27 mouse cellular contexts compared by ENCODE assay signal in the genomic region with DNA sequence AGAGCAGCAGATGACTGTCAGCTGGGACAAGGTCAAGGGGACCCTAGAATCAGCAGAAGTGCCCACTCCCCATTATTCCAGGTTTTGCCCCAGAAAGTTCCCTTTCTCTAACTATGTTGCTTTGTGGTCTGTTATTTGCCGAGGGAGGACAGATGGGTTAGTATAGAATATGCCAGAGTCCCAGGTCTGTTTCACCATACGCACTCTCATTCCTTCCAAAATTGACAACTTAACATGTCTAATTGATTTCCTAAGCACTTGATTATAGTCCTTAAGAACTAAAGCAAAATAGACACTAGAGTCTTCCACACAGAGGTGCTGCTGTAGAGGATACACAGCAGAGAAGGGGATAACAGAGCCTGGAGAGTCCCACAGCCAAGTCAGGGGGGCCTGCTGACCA.
DNase-seq lines count a peak whose midpoint lies in the region; ATAC-seq and TF ChIP-seq lines count a peak whose summit lies in the region.
"Had no signal": no experiment of that assay in that cellular context is flagged by ENCODE, and none has a peak within 500 bp of the region (broad histone marks: within the 10 kb centered on the region; RNA-seq: fewer than 3 reads in every experiment).

No protein-coding gene starts in this region.

- 0 out of 2 replicates have a peak, but pooled peaks cover 6% of the 10 kb centered on the region for H3K27me3 ChIP-seq in forebrain, embryonic 13.5 days
- H3K27me3 ChIP-seq in forebrain, embryonic 12.5 days, result peaks cover 8% of the 10 kb centered on the region; the same call in 1 of the 2 replicates
- H3K27me3 ChIP-seq in heart, embryonic 12.5 days (replicated peaks), result no peaks in the 10 kb centered on the region
- no peaks in the 10 kb centered on the region for H3K27me3 ChIP-seq in heart, postnatal 0 days (ENCODE audit: control insufficient read depth, insufficient read depth, low read length)
- H3K27me3 ChIP-seq in forebrain, postnatal 0 days (ENCODE audit: insufficient read depth, low read length), result no peaks in the 10 kb centered on the region
- H3K27me3 ChIP-seq: CH12.LX; hindbrain, embryonic 13.5 days; kidney, embryonic 15.5 days; megakaryocyte, embryonic 14.5 days; midbrain, embryonic 12.5 days; neural tube, embryonic 12.5 days had no signal

- no peak overlapping the region for H3K9ac ChIP-seq in forebrain, embryonic 13.5 days
- H3K9ac ChIP-seq in forebrain, embryonic 12.5 days, result no peak overlapping the region
- H3K9ac ChIP-seq in heart, embryonic 12.5 days, result no peak overlapping the region
- no peak overlapping the region for H3K9ac ChIP-seq in heart, postnatal 0 days (replicated peaks; ENCODE audit: low read depth, low read length)
- no peak overlapping the region for H3K9ac ChIP-seq in forebrain, postnatal 0 days
- H3K9ac ChIP-seq: hindbrain, embryonic 13.5 days; kidney, embryonic 15.5 days; liver, embryonic 14.5 days; midbrain, embryonic 12.5 days; neural tube, embryonic 12.5 days had no signal

- no peak for TF ChIP-seq CTCF in heart, postnatal 0 days (IDR thresholded peaks at IDR 0.05; ENCODE audit: low read depth)
- no peak for TF ChIP-seq CTCF in forebrain, postnatal 0 days (IDR thresholded peaks at IDR 0.05; ENCODE audit: low read depth)

- no peak overlapping the region for H3K4me2 ChIP-seq in forebrain, embryonic 13.5 days
- H3K4me2 ChIP-seq in forebrain, embryonic 12.5 days, result no peak overlapping the region
- H3K4me2 ChIP-seq in heart, embryonic 12.5 days, result peak overlapping the region; percentile 32
- H3K4me2 ChIP-seq in heart, postnatal 0 days (ENCODE audit: low read depth, low read length), result 0 out of 2 replicates have a peak overlapping the region, but pooled peaks have one; percentile 19
- H3K4me2 ChIP-seq in forebrain, postnatal 0 days (ENCODE audit: low read depth), result no peak overlapping the region
- H3K4me2 ChIP-seq: hindbrain, embryonic 13.5 days; kidney, embryonic 15.5 days; midbrain, embryonic 12.5 days; neural tube, embryonic 12.5 days had no signal

- no peak for DNase-seq in heart, adult 8-10 months (ENCODE audit: low spot score)
- no peak for DNase-seq in heart, postnatal 0 days (ENCODE audit: low spot score)
- no peak for DNase-seq in heart, postnatal 4 days
- DNase-seq in forebrain, postnatal 0 days, result no peak
- DNase-seq: adrenal gland, adult 2 months; cerebellum, adult 9-10 months; cerebellum, postnatal 36 days; gastrocnemius, postnatal 10 days; kidney, adult 18-20 months; kidney, postnatal 25 days; liver; lung, adult 2 months; right cerebral cortex, adult 18-20 months; spleen, adult 18-20 months; thymus, postnatal 14 days had no signal

- H3K36me3 ChIP-seq in forebrain, embryonic 13.5 days (ENCODE audit: poor library complexity, severe bottlenecking), result no peaks in the 10 kb centered on the region
- H3K36me3 ChIP-seq in forebrain, embryonic 12.5 days (replicated peaks), result no peaks in the 10 kb centered on the region
- H3K36me3 ChIP-seq in heart, embryonic 12.5 days, result no peaks in the 10 kb centered on the region
- no peaks in the 10 kb centered on the region for H3K36me3 ChIP-seq in heart, postnatal 0 days (replicated peaks; ENCODE audit: control insufficient read depth, insufficient read depth, low read length)
- H3K36me3 ChIP-seq in forebrain, postnatal 0 days (ENCODE audit: insufficient read depth), result no peaks in the 10 kb centered on the region
- H3K36me3 ChIP-seq: hindbrain, embryonic 13.5 days; kidney, embryonic 15.5 days; midbrain, embryonic 12.5 days; neural tube, embryonic 12.5 days had no signal

- 70% methylated on average over 2 of the region's 2 CpGs for WGBS in forebrain, embryonic 13.5 days
- WGBS in forebrain, embryonic 12.5 days, result 79% methylated on average over 2 of the region's 2 CpGs
- WGBS in heart, embryonic 12.5 days, result 57% methylated on average over 2 of the region's 2 CpGs
- WGBS in heart, postnatal 0 days, result 57% methylated on average over 2 of the region's 2 CpGs
- 44% methylated on average over 2 of the region's 2 CpGs for WGBS in forebrain, postnatal 0 days

- H3K4me1 ChIP-seq in forebrain, embryonic 13.5 days, result peaks cover 12% of the 10 kb centered on the region; the same call in 1 of the 2 replicates
- H3K4me1 ChIP-seq in forebrain, embryonic 12.5 days, result no peaks in the 10 kb centered on the region
- H3K4me1 ChIP-seq in heart, embryonic 12.5 days (replicated peaks), result peaks cover 18% of the 10 kb centered on the region
- 0 out of 2 replicates have a peak, but pooled peaks cover 3% of the 10 kb centered on the region for H3K4me1 ChIP-seq in heart, postnatal 0 days (ENCODE audit: control insufficient read depth, insufficient read depth)
- 0 out of 2 replicates have a peak, but pooled peaks cover 7% of the 10 kb centered on the region for H3K4me1 ChIP-seq in forebrain, postnatal 0 days (ENCODE audit: insufficient read depth)
- H3K4me1 ChIP-seq: hindbrain, embryonic 13.5 days; kidney, embryonic 15.5 days; megakaryocyte, embryonic 14.5 days; midbrain, embryonic 12.5 days; neural tube, embryonic 12.5 days had no signal

- ATAC-seq in forebrain, embryonic 13.5 days, result peak; percentile 33; the same call in 1 of the 2 replicates
- no peak for ATAC-seq in forebrain, embryonic 12.5 days (ENCODE audit: low FRiP score)
- ATAC-seq in heart, embryonic 12.5 days (ENCODE audit: insufficient number of reproducible peaks, low FRiP score), result no peak
- no peak for ATAC-seq in heart, postnatal 0 days (ENCODE audit: insufficient read depth, low read depth)
- no peak for ATAC-seq in forebrain, postnatal 0 days
- ATAC-seq: activated CD4-positive, CD25-positive, alpha-beta regulatory T cell, adult 4 months had no signal

- H3K27ac ChIP-seq in forebrain, embryonic 13.5 days, result no peak overlapping the region
- no peak overlapping the region for H3K27ac ChIP-seq in forebrain, embryonic 12.5 days
- H3K27ac ChIP-seq in heart, embryonic 12.5 days (ENCODE audit: poor library complexity, severe bottlenecking), result peak overlapping the region; percentile 62; the same call in 1 of the 2 replicates
- H3K27ac ChIP-seq in heart, postnatal 0 days (ENCODE audit: low read depth), result 0 out of 2 replicates have a peak overlapping the region, but pooled peaks have one; percentile 20
- 0 out of 2 replicates have a peak overlapping the region, but pooled peaks have one; percentile 36 for H3K27ac ChIP-seq in forebrain, postnatal 0 days (ENCODE audit: low read depth, low read length)
- H3K27ac ChIP-seq: hindbrain, embryonic 13.5 days; kidney, embryonic 15.5 days; liver, embryonic 14.5 days; midbrain, embryonic 12.5 days; neural tube, embryonic 12.5 days had no signal

- H3K9me3 ChIP-seq in forebrain, embryonic 13.5 days (replicated peaks), result no peaks in the 10 kb centered on the region
- H3K9me3 ChIP-seq in forebrain, embryonic 12.5 days, result no peaks in the 10 kb centered on the region
- H3K9me3 ChIP-seq in heart, embryonic 12.5 days (replicated peaks), result no peaks in the 10 kb centered on the region
- H3K9me3 ChIP-seq in heart, postnatal 0 days (replicated peaks; ENCODE audit: control insufficient read depth, low read length), result no peaks in the 10 kb centered on the region
- no peaks in the 10 kb centered on the region for H3K9me3 ChIP-seq in forebrain, postnatal 0 days (ENCODE audit: low read length)
- H3K9me3 ChIP-seq: hindbrain, embryonic 13.5 days; kidney, embryonic 15.5 days; megakaryocyte, embryonic 14.5 days; midbrain, embryonic 12.5 days; neural tube, embryonic 12.5 days had no signal

- H3K4me3 ChIP-seq in forebrain, embryonic 13.5 days, result no peak overlapping the region
- H3K4me3 ChIP-seq in forebrain, embryonic 12.5 days (replicated peaks), result no peak overlapping the region
- no peak overlapping the region for H3K4me3 ChIP-seq in heart, embryonic 12.5 days
- H3K4me3 ChIP-seq in heart, postnatal 0 days (ENCODE audit: low read depth, low read length), result no peak overlapping the region
- no peak overlapping the region for H3K4me3 ChIP-seq in forebrain, postnatal 0 days (ENCODE audit: low read depth, low read length)
- H3K4me3 ChIP-seq: hindbrain, embryonic 13.5 days; kidney, embryonic 15.5 days; megakaryocyte, embryonic 14.5 days; midbrain, embryonic 12.5 days; myocyte; neural tube, embryonic 12.5 days had no signal

- no peak for TF ChIP-seq EP300 in heart, postnatal 0 days (IDR thresholded peaks at IDR 0.05; ENCODE audit: low read depth)

Comparison
In these comparisons a context has a peak if more than half of its experiments do, and no peak if none do; other contexts are left out.
1. H3K27ac ChIP-seq: peak in heart, embryonic 12.5 days (single experiment), heart, postnatal 0 days (single experiment) and forebrain, postnatal 0 days (single experiment); none in forebrain, embryonic 13.5 days (single experiment) and forebrain, embryonic 12.5 days (single experiment).
2. H3K4me2 ChIP-seq: peak in heart, embryonic 12.5 days (single experiment) and heart, postnatal 0 days (single experiment); none in forebrain, embryonic 13.5 days (single experiment), forebrain, embryonic 12.5 days (single experiment) and forebrain, postnatal 0 days (single experiment).